Mouse (Mus musculus) heart, embryonic 10.5 days (tissue): Measurements from ENCODE around the gene Secisbp2l. TPM values are rescaled to one million over a fixed set of nuclear protein-coding genes. Genes with fewer than 3 reads are reported as not detected.

Source experiments
- DNase-seq: peaks from one replicate; pipeline ENCODE4 v3.0.0-alpha.2; 2017; ENCODE audit warnings: low spot score
- H3K27ac ChIP-seq: fragments of 300-500 bp; sonication (generic); 2 replicates; pipeline ENCODE4 v1.5.1; 2016; ENCODE audit warnings: mild to moderate bottlenecking
- H3K27me3 ChIP-seq: fragments of 300-500 bp; sonication (generic); 2 replicates; pipeline ENCODE4 v1.6.1; 2016; ENCODE audit warnings: mild to moderate bottlenecking; ENCODE audit not compliant: poor library complexity, insufficient read depth, severe bottlenecking
- H3K36me3 ChIP-seq: fragments of 300-500 bp; sonication (generic); 2 replicates; pipeline ENCODE4 v1.6.1; 2016; ENCODE audit warnings: mild to moderate bottlenecking, moderate library complexity
- H3K4me1 ChIP-seq: fragments of 300-500 bp; sonication (generic); 2 replicates; pipeline ENCODE4 v1.6.1; 2016; ENCODE audit warnings: mild to moderate bottlenecking
- H3K4me3 ChIP-seq: fragments of 300-500 bp; sonication (generic); 2 replicates; pipeline ENCODE4 v1.5.1; 2016; ENCODE audit warnings: mild to moderate bottlenecking, moderate library complexity
- H3K9me3 ChIP-seq: fragments of 300-500 bp; sonication (generic); 2 replicates; pipeline ENCODE4 v1.6.1; 2016; ENCODE audit warnings: mild to moderate bottlenecking, moderate library complexity
- WGBS: fragments of 180-500 bp; shearing (Covaris S2); methylation state at CpG from one replicate; pipeline ENCODE4 v1.1.7; 2016; 5-methylcytosine and 5-hydroxymethylcytosine counted together
- polyA plus RNA-seq: library from polyadenylated mRNA; unstranded; fragments of >200 nt; fragmentation: Nextera tagmentation; extraction: Ambion mirVana; gene quantifications from 2 replicates; pipeline ENCODE4 v1.2.1, GENCODE M21; 2016

Secisbp2l gene
- polyA plus RNA-seq, 1 experiment from 2014 or later: 15.0 TPM

GRCm38 (mm10) chr2:125692010-125692409, 90.7 kb downstream of the Secisbp2l start:
- peaks cover 3% of the 10 kb centered on the region; the same call in 1 of the 2 replicates for H3K4me1 ChIP-seq
- H3K36me3 ChIP-seq: no peaks in the 10 kb centered on the region
- no peaks in the 10 kb centered on the region for H3K9me3 ChIP-seq
- H3K27ac ChIP-seq: no peak overlapping the region
- H3K27me3 ChIP-seq: 0 out of 2 replicates have a peak, but pooled peaks cover 5% of the 10 kb centered on the region
- WGBS: 65% methylated on average over 2 of the region's 2 CpGs
- no peak for DNase-seq
- H3K4me3 ChIP-seq: no peak overlapping the region

Other genes with a start within 250 kb of the Secisbp2l start
- gene Cep152, start 157.8 kb downstream of the Secisbp2l start, polyA plus RNA-seq: 7.0 and 7.1 TPM in 2 replicates
- 124 and 142 TPM in 2 replicates for gene Eid1, start 109.8 kb downstream of the Secisbp2l start, polyA plus RNA-seq
- 1.5 and 2.2 TPM in 2 replicates for gene Shc4, start 58.7 kb downstream of the Secisbp2l start, polyA plus RNA-seq
- 34.0 and 40.7 TPM in 2 replicates for gene Galk2, start 76.2 kb upstream of the Secisbp2l start, polyA plus RNA-seq
- 77.5 and 81.3 TPM in 2 replicates for gene Cops2, start 76.3 kb upstream of the Secisbp2l start, polyA plus RNA-seq